Mouse (Mus musculus): ENCODE results near the gene Fbn1. TPM values are rescaled to one million over a fixed set of nuclear protein-coding genes. Genes with fewer than 3 reads are reported as not detected.

Fbn1 gene
- total RNA-seq, 2 experiments from 2014 or later: 121 to 127 TPM

DNA sequence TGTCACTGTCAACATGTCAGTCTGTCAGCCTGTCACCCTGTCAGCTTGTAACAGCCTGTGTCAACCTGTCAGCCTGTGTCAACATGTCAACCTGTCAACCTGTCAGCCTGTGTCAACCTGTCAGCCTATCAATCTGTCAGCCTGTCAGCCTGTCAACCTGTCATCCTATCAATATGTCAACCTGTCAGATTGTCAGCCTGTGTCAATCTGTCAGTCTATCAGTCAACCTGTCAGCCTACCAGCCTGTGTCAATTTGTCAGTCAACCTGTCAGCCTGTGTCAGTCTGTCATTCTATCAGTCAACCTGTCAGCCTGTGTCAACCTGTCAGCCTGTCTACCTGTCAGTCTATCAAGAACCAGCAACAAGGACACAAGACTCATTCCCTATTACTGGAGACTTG, 6.3 kb downstream of the Fbn1 start:
- DNase-seq: no peak

DNA sequence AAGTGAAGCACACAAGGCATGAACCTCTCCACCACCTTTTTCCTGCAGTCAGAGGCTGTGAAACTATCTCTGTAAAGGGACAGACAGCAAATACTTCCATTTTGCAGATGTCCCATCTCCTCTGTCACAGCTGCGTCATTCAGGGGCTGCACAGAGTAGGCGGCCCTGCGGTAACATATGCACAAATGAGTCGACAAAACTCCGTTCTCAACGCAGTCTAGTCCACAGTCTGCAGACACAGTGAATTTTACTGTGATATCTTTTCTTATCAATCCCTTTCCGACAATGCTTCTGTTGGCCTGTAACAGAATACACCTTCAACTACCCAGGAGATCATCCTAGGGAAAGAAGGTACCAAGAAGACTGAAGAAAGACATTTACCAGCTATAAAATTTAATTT, 9.6 kb downstream of the Fbn1 start:
- DNase-seq: no peak

DNA sequence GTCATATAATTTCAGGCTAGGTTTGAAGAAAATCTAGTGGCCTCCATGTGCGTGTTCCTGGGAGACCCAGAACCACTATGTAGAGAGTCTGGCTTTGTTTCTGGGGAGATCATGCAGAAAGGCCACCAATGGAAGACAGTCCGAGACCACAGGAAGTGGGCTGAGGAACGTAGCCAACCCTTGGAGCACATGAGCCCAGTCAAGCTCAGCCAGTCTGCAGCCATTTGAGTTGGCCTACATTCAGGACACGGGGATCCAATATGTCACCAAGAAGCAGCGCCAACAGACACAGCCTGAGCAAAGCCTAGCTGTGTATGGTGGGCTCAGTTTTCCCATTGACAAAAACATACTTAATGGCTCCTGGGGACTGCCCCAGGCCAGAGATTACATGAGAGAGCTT, 11.1 kb downstream of the Fbn1 start:
- no peak for DNase-seq

GRCm38 (mm10) chr2:125494831-125495812, 12.7 kb downstream of the Fbn1 start:
- no peak for DNase-seq

DNA sequence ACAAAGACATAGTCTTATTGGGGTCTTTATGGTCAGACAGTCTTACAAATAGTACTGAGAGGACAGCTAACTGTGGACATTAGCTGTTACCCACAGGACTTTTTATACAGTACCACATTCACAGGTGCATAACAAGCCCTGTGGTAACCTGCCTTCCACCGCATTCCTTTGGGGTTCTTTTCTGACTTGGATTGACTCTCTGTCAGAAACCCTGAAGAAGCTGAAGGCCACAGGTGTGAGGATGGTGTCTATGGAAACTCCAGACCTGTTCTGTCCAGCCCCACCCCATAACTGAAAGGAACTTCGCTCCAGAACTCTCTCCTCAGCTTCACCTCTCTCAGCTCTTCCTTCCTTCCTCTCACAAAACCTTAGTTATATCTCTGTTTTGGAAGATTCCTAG, 13.5 kb downstream of the Fbn1 start:
- no peak for DNase-seq

- DNase-seq: no peak
These were observed 15.5 kb downstream of the Fbn1 start for GRCm38 (mm10) chr2:125492050-125492900.

DNA sequence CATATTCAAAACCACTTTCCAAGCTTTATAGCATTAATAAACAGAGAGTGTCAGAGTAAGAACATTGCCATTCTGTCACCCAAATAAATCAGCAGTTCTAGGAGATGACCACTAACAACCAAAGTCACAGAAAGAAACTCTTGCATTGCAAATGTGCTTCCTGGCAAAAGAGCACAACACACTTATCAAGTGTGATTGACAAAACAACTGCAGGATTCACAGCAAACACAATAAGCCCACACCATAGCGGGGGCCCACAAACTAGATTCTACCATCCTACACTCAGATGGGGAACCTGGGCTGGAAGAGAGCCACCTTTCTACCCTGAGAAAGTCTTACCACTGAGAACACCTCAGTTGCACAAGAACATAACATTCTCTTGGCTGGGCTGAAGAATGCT, 17.8 kb downstream of the Fbn1 start:
- DNase-seq: no peak

- no peak for DNase-seq
These were observed 22.9 kb downstream of the Fbn1 start for GRCm38 (mm10) chr2:125484910-125485309.

- no peak for DNase-seq
These were observed 23.6 kb downstream of the Fbn1 start for GRCm38 (mm10) chr2:125484164-125484563.

- no peak for DNase-seq
These were observed 26.1 kb downstream of the Fbn1 start for GRCm38 (mm10) chr2:125481531-125482317.

- no peak for DNase-seq
These were observed 26.7 kb downstream of the Fbn1 start for GRCm38 (mm10) chr2:125481116-125481515.

DNA sequence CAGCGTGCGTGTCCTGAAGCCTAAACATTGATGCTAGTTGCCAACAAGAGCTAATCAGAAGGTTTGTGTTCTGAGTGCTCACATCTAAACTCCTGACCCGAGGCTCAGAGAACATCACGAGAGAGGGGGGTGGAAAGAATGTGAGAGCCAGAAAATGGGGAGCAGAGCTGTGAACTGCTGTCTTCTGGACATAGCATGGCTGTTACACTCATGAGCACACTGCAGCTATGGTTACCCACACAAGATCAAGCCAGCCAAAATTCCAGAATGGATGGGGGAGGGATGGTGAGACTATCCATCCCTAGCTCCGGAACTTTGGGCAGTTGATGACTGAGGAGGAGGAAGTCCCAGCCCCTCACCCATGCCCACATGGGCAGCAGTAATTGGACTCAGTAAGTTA, 27.7 kb downstream of the Fbn1 start:
- DNase-seq: no peak

GRCm38 (mm10) chr2:125478705-125479104, 29.1 kb downstream of the Fbn1 start:
- DNase-seq: no peak

DNA sequence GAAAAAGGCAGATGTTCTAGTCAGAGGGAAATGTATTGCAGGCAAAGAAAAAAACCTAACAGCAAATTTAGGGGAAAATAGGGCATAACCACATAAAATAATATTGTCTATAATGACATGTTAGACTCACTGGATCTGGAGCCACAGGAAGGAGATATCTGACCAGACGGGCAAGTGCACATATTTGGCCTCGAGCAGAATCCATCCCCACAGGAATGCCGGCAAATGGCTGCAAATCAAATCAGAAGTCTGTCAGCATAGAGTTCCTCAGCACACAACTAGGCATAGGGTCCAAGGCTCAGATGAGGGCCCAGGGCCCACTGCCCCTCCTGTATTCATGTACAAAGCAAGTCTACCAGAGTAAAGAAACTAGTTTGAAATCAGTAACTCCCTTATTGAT, 30.4 kb downstream of the Fbn1 start:
- no peak for DNase-seq

- no peak for DNase-seq
These were observed 31.6 kb downstream of the Fbn1 start for GRCm38 (mm10) chr2:125476231-125476630.

GRCm38 (mm10) chr2:125474690-125475089, 33.1 kb downstream of the Fbn1 start:
- no peak for DNase-seq

DNA sequence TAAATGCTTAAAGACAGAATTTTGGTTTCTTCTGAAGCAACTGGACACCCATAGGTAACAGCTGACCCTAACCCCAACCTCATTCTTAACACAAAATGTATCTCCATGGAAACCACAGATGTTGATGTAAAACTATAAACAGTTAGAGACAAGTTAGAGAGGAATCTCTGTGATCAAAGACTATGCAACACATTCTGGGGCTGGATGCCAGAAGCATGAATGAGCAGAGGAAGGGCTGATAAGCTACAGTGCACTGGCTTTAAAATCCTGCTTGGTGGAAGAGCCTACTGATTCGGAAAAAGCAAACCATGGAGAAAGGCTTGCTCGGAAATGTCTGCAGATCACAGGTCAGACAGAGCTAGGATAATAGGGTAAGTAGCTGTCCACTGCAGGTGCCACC, 34.6 kb downstream of the Fbn1 start:
- DNase-seq: no peak

DNA sequence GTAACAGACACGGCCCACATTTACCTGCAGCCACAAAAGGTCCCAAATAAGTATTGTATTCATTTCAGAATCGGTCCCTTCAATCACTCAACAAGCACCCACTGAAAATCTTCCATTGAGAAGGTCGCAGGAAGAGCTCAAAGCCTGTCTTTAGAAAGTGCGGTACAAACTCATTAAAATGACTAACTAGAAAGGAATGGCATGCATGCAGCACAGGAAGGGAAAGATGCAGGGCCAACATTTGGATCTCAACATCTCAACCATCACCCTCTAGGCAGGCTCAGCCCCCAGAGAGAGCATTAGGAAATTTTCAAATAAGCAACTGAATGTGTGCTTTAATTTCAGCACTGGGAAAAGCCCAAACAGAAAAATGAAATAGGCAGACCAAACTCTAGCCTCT, 36.1 kb downstream of the Fbn1 start:
- no peak for DNase-seq

DNA sequence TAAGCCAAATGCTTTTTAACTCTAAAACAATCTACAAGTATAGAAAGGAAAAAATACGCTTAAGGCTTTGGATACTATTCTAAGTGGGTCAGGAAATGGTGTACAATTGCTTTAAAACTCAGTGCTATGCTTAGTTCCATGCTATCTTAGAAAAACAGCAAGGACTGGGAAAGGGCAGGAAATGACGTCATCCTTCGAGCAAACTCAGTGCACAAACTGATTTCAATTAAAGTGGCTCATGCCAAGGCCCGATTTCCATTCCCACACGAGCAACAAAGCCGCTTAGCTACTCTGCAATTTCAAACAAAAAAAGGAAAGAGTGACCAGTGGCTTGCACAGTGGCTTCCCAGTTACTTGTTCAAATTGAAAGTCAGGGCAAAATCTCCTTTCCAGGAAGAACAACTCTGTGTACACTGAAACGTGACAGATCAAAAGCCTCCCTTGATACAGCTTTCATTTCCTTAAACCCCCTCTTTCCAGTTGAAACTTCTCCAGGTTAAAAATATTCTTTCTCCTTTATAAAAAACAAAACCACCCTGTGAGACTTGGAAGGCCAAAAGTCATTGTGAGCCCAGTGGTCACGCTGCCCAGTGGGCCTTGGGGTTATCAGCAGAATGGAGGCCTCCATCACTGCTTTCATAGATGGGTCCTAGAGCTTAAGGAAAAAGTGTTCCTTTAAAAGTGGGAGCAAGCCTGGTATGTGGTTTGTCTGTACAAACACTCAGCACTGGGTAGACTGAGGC, 37.1 kb downstream of the Fbn1 start:
- peak; percentile 32 for DNase-seq

DNA sequence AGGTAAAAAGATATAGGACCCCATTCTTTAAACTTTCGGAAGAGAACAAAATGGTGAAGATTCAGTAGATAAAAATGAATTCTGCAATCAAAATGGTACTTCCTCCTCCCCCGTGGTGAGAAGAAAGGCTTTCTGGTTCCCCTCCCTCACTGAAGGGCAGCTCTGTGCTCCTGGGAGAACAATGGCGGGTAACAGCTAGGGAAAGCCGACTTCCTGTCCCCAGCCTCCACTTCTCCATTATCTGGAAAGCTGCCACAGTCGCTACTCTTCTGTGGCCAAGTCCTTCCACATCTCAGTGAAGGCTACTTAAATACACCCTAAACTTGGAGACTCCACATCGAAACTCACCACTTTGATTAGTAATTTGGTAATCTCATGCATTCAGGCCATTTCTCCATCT, 43.8 kb downstream of the Fbn1 start:
- no peak for DNase-seq

GRCm38 (mm10) chr2:125459087-125459486, 48.7 kb downstream of the Fbn1 start:
- no peak for DNase-seq

All from adrenal gland, postnatal 10 days (tissue).